Mouse (Mus musculus): ENCODE data around the gene Sun1. TPM values are rescaled to one million over a fixed set of nuclear protein-coding genes. Genes with fewer than 3 reads are reported as not detected.
A peak's percentile ranks its signal among the peaks of the same experiment; 100 is the strongest.

Gene Sun1
- total and polyA plus RNA-seq, 3 experiments = 71.3 to 79.0 TPM; not detected in 1

DNA sequence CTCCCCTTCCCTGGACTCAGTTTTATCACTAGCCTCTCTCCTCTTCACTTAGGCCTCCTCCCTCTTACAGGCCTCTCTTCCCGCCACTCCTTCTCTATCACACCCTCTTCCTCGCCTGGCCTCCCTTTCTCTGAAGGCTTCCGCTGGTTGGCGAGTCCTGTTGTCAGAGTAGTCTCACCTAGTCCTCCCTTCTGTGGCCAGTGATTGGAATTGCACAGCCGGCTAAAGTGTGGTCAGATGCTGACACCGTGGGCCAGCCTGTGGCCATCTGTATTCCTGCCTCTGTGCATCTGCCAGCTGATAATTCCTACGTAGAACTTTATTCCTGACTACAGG lies 52.4 kb downstream of the Sun1 start:
- H3K79me2 ChIP-seq (ENCODE audit: control insufficient read depth, insufficient read depth, low read length, poor library complexity) = peaks cover 42% of the 10 kb centered on the region
- peak overlapping the region; percentile 77 for H3K27ac ChIP-seq (ENCODE audit: control insufficient read depth, low read depth, low read length)
- H3K9me3 ChIP-seq (replicated peaks; ENCODE audit: insufficient read depth, low read length) = no peaks in the 10 kb centered on the region
- DNase-seq (ENCODE audit: low read depth, low spot score) = no peak
- peak overlapping the region; percentile 92 for H3K9ac ChIP-seq (ENCODE audit: control insufficient read depth, low read depth, low read length, poor library complexity, severe bottlenecking)
- peak overlapping the region; percentile 66 to 71 for H3K4me3 ChIP-seq (ENCODE audit: control insufficient read depth in 1 of 2, insufficient read depth in 1 of 2, low read depth in 2 of 2, low read length in 2 of 2)
- peaks cover 2 to 8% of the 10 kb centered on the region in 2 experiments; a peak in 3 of 4 replicates for H3K36me3 ChIP-seq (ENCODE audit: control insufficient read depth in 1 of 2, insufficient read depth in 2 of 2, low read length in 2 of 2)
- peaks cover 0 to 18% of the 10 kb centered on the region in 2 experiments; a peak in 3 of 4 replicates for H3K4me1 ChIP-seq (ENCODE audit: control insufficient read depth in 1 of 2, insufficient read depth in 2 of 2, low read length in 2 of 2)
- TF ChIP-seq BHLHE40 (IDR thresholded peaks at IDR 0.05; ENCODE audit: borderline replicate concordance, low read depth, low read length) = no peak; the same call in 1 of the 2 replicates
- no peak for TF ChIP-seq RCOR1 (IDR thresholded peaks at IDR 0.05; ENCODE audit: low read depth, low read length)
- TF ChIP-seq RAD21 (IDR thresholded peaks at IDR 0.05; ENCODE audit: low read depth, low read length) = no peak
- no peak for TF ChIP-seq TBP (IDR thresholded peaks at IDR 0.05; ENCODE audit: low read depth, low read length)
- TF ChIP-seq HCFC1 (IDR thresholded peaks at IDR 0.05; ENCODE audit: low read depth, low read length) = 0 out of 2 replicates have a peak, but pooled peaks have one; percentile 51
- TF ChIP-seq UBTF (IDR thresholded peaks at IDR 0.05; ENCODE audit: borderline replicate concordance, insufficient read depth, low read depth, low read length) = no peak
- TF ChIP-seq MEF2A (IDR thresholded peaks at IDR 0.05; ENCODE audit: extremely low read depth, insufficient replicate concordance, low read depth, low read length, poor library complexity, severe bottlenecking) = no peak
- TF ChIP-seq E2F4 (IDR thresholded peaks at IDR 0.05; ENCODE audit: borderline replicate concordance, low read depth, low read length) = peak; percentile 50; the same call in 1 of the 2 replicates
- no peak for TF ChIP-seq CTCF (IDR thresholded peaks at IDR 0.05 in 2 of 3, conservative IDR thresholded peaks at IDR 0.05 in 1 of 3; ENCODE audit: control insufficient read depth in 1 of 3, insufficient read depth in 1 of 3, low read depth in 2 of 3, low read length in 3 of 3, poor library complexity in 1 of 3, severe bottlenecking in 1 of 3)
- TF ChIP-seq POLR2A (IDR thresholded peaks at IDR 0.05; ENCODE audit: control insufficient read depth in 1 of 2, insufficient read depth in 1 of 2, low read depth in 1 of 2, low read length in 2 of 2, poor library complexity in 1 of 2) = no peak; a peak in 1 of 4 replicates
- no peak for TF ChIP-seq USF2 (IDR thresholded peaks at IDR 0.05; ENCODE audit: borderline replicate concordance in 1 of 2, insufficient read depth in 1 of 2, low read depth in 1 of 2, low read length in 2 of 2)
- TF ChIP-seq EP300 (IDR thresholded peaks at IDR 0.05; ENCODE audit: low read depth in 1 of 2, low read length in 2 of 2) = no peak
- H3K27me3 ChIP-seq (ENCODE audit: control insufficient read depth in 1 of 2, insufficient read depth in 2 of 2, low read length in 2 of 2) = no peaks in the 10 kb centered on the region

GRCm38 (mm10) chr5:139253301-139253741 lies 52.9 kb downstream of the Sun1 start:
- TF ChIP-seq ELF1 (IDR thresholded peaks at IDR 0.05; ENCODE audit: low read depth, low read length) = no peak
- TF ChIP-seq TBP (IDR thresholded peaks at IDR 0.05; ENCODE audit: low read depth, low read length) = no peak
- no peak for TF ChIP-seq MAZ (IDR thresholded peaks at IDR 0.05; ENCODE audit: low read depth, low read length)
- TF ChIP-seq USF1 (IDR thresholded peaks at IDR 0.05; ENCODE audit: low read depth, low read length) = peak; percentile 76; the same call in 1 of the 2 replicates
- TF ChIP-seq MYC (IDR thresholded peaks at IDR 0.05; ENCODE audit: low read depth, low read length) = peak; percentile 90
- TF ChIP-seq BHLHE40 (IDR thresholded peaks at IDR 0.05; ENCODE audit: borderline replicate concordance, low read depth, low read length) = no peak
- TF ChIP-seq RAD21 (IDR thresholded peaks at IDR 0.05; ENCODE audit: low read depth, low read length) = no peak
- peak; percentile 91 for TF ChIP-seq MAX (IDR thresholded peaks at IDR 0.05; ENCODE audit: low read length)
- TF ChIP-seq GATA1 (IDR thresholded peaks at IDR 0.05; ENCODE audit: low read depth, low read length) = peak; percentile 44; the same call in 1 of the 2 replicates
- TF ChIP-seq SIN3A (IDR thresholded peaks at IDR 0.05; ENCODE audit: low read length) = peak; percentile 72
- TF ChIP-seq MEF2A (IDR thresholded peaks at IDR 0.05; ENCODE audit: extremely low read depth, insufficient replicate concordance, low read depth, low read length, poor library complexity, severe bottlenecking) = no peak
- no peak for TF ChIP-seq NRF1 (IDR thresholded peaks at IDR 0.05; ENCODE audit: insufficient read depth, low read depth, low read length, poor library complexity, severe bottlenecking)
- TF ChIP-seq EP300 (IDR thresholded peaks at IDR 0.05; ENCODE audit: low read depth in 1 of 2, low read length in 2 of 2) = no peak
- TF ChIP-seq ZKSCAN1 (IDR thresholded peaks at IDR 0.05; ENCODE audit: low read depth, low read length) = no peak
- peak; percentile 97 for TF ChIP-seq MXI1 (IDR thresholded peaks at IDR 0.05; ENCODE audit: low read depth, low read length)
- no peak for TF ChIP-seq KAT2A (conservative IDR thresholded peaks at IDR 0.05; ENCODE audit: low read depth, low read length)
- TF ChIP-seq TAL1 (IDR thresholded peaks at IDR 0.05; ENCODE audit: low read length) = no peak
- no peak for TF ChIP-seq NELFE (IDR thresholded peaks at IDR 0.05; ENCODE audit: low read depth, low read length)
- H3K79me2 ChIP-seq (ENCODE audit: control insufficient read depth, insufficient read depth, low read length, poor library complexity) = peaks cover 44% of the 10 kb centered on the region
- H3K9me3 ChIP-seq (replicated peaks; ENCODE audit: insufficient read depth, low read length) = no peaks in the 10 kb centered on the region
- peaks cover 0 to 18% of the 10 kb centered on the region in 2 experiments; a peak in 3 of 4 replicates for H3K4me1 ChIP-seq (ENCODE audit: control insufficient read depth in 1 of 2, insufficient read depth in 2 of 2, low read length in 2 of 2)
- H3K36me3 ChIP-seq (ENCODE audit: control insufficient read depth in 1 of 2, insufficient read depth in 2 of 2, low read length in 2 of 2) = peaks cover 0 to 8% of the 10 kb centered on the region in 2 experiments; a peak in 3 of 4 replicates
- H3K27me3 ChIP-seq (ENCODE audit: control insufficient read depth in 1 of 2, insufficient read depth in 2 of 2, low read length in 2 of 2) = no peaks in the 10 kb centered on the region
- H3K9ac ChIP-seq (ENCODE audit: control insufficient read depth, low read depth, low read length, poor library complexity, severe bottlenecking) = peak overlapping the region; percentile 92
- peak overlapping the region; percentile 77 for H3K27ac ChIP-seq (ENCODE audit: control insufficient read depth, low read depth, low read length)
- H3K4me3 ChIP-seq (ENCODE audit: control insufficient read depth in 1 of 2, insufficient read depth in 1 of 2, low read depth in 2 of 2, low read length in 2 of 2) = peak overlapping the region; percentile 66 to 71
- DNase-seq (ENCODE audit: low read depth, low spot score) = peak; percentile 79

All from MEL (cell line).